Mouse (Mus musculus): ENCODE measurements around the gene 6430548M08Rik. TPM values are rescaled to one million over a fixed set of nuclear protein-coding genes. Genes with fewer than 3 reads are reported as not detected.

Gene 6430548M08Rik
- total and polyA plus RNA-seq, 3 experiments = 6.4 to 20.0 (median 16.1) TPM

- Histone ChIP-seq H3K36me3 (ENCODE audit: control insufficient read depth, insufficient read depth, low read length) (no peaks in the 10 kb centered on the region), H3K27ac (no peak overlapping the region), H3K9ac (ENCODE audit: low read depth, low read length) (no peak overlapping the region), H3K79me2 (replicated peaks; ENCODE audit: control insufficient read depth, insufficient read depth, low read length) (no peaks in the 10 kb centered on the region), H3K27me3 (ENCODE audit: control insufficient read depth, insufficient read depth, low read length) (no peaks in the 10 kb centered on the region), H3K4me3 (no peak overlapping the region), H3K4me1 (ENCODE audit: control insufficient read depth, insufficient read depth, low read length) (peaks cover 4% of the 10 kb centered on the region; the same call in 1 of the 2 replicates)
- WGBS = 68% methylated on average over 16 of the region's 16 CpGs
- TF ChIP-seq POLR2A (IDR thresholded peaks at IDR 0.05; ENCODE audit: insufficient read depth, low read depth, low read length) (no peak), EP300 (IDR thresholded peaks at IDR 0.05; ENCODE audit: insufficient read depth, low read depth, low read length) (no peak), CTCF (IDR thresholded peaks at IDR 0.05) (no peak)
- intact Hi-C loops (cut with DNase I) = loop anchor here (5.0 to 10.0 kb wide), 2 partner anchors 85 to 217 kb away; no protein-coding TSS in a partner anchor
- no peak for DNase-seq
These were observed 47.9 kb downstream of the 6430548M08Rik start for GRCm38 (mm10) chr8:120161658-120162403.

GRCm38 (mm10) chr8:120162404-120162752, 48.4 kb downstream of the 6430548M08Rik start:
- no peak for DNase-seq
- 75% methylated on average over 5 of the region's 5 CpGs for WGBS

GRCm38 (mm10) chr8:120163376-120163775, 49.4 kb downstream of the 6430548M08Rik start:
- Histone ChIP-seq H3K27me3 (ENCODE audit: control insufficient read depth, insufficient read depth, low read length) (no peaks in the 10 kb centered on the region), H3K9ac (ENCODE audit: low read depth, low read length) (no peak overlapping the region), H3K4me1 (ENCODE audit: control insufficient read depth, insufficient read depth, low read length) (peaks cover 4% of the 10 kb centered on the region; the same call in 1 of the 2 replicates), H3K36me3 (ENCODE audit: control insufficient read depth, insufficient read depth, low read length) (no peaks in the 10 kb centered on the region), H3K79me2 (replicated peaks; ENCODE audit: control insufficient read depth, insufficient read depth, low read length) (no peaks in the 10 kb centered on the region), H3K4me3 (no peak overlapping the region), H3K27ac (no peak overlapping the region)
- TF ChIP-seq CTCF (IDR thresholded peaks at IDR 0.05) = no peak
- no peak for TF ChIP-seq EP300 (IDR thresholded peaks at IDR 0.05; ENCODE audit: insufficient read depth, low read depth, low read length)
- TF ChIP-seq POLR2A (IDR thresholded peaks at IDR 0.05; ENCODE audit: insufficient read depth, low read depth, low read length) = no peak
- WGBS = 84% methylated on average over 8 of the region's 8 CpGs
- intact Hi-C loops (cut with DNase I) = loop anchor here (5.0 to 10.0 kb wide), 2 partner anchors 86 to 219 kb away; no protein-coding TSS in a partner anchor
- DNase-seq = no peak

More at GRCm38 (mm10) chr8:120162404-120162752, 48.4 kb downstream of the 6430548M08Rik start:
- TF ChIP-seq POLR2A (IDR thresholded peaks at IDR 0.05; ENCODE audit: insufficient read depth, low read depth, low read length) (no peak), EP300 (IDR thresholded peaks at IDR 0.05; ENCODE audit: insufficient read depth, low read depth, low read length) (no peak), CTCF (IDR thresholded peaks at IDR 0.05) (no peak)
- no peaks in the 10 kb centered on the region for H3K36me3 ChIP-seq (ENCODE audit: control insufficient read depth, insufficient read depth, low read length)
- no peak overlapping the region for H3K4me3 ChIP-seq
- intact Hi-C loops (cut with DNase I) = loop anchor here (5.0 to 10.0 kb wide), 2 partner anchors 85 to 218 kb away; no protein-coding TSS in a partner anchor
- H3K4me1 ChIP-seq (ENCODE audit: control insufficient read depth, insufficient read depth, low read length) = peaks cover 4% of the 10 kb centered on the region; the same call in 1 of the 2 replicates
- H3K79me2 ChIP-seq (replicated peaks; ENCODE audit: control insufficient read depth, insufficient read depth, low read length) = no peaks in the 10 kb centered on the region
- no peak overlapping the region for H3K9ac ChIP-seq (ENCODE audit: low read depth, low read length)
- no peak overlapping the region for H3K27ac ChIP-seq
- H3K27me3 ChIP-seq (ENCODE audit: control insufficient read depth, insufficient read depth, low read length) = no peaks in the 10 kb centered on the region

- H3K27ac ChIP-seq = no peak overlapping the region
- H3K79me2 ChIP-seq (replicated peaks; ENCODE audit: control insufficient read depth, insufficient read depth, low read length) = no peaks in the 10 kb centered on the region
- H3K4me3 ChIP-seq = no peak overlapping the region
- H3K36me3 ChIP-seq (ENCODE audit: control insufficient read depth, insufficient read depth, low read length) = no peaks in the 10 kb centered on the region
- H3K9ac ChIP-seq (ENCODE audit: low read depth, low read length) = no peak overlapping the region
- H3K4me1 ChIP-seq (ENCODE audit: control insufficient read depth, insufficient read depth, low read length) = peaks cover 4% of the 10 kb centered on the region; the same call in 1 of the 2 replicates
- TF ChIP-seq CTCF (IDR thresholded peaks at IDR 0.05) = no peak
- no peak for TF ChIP-seq POLR2A (IDR thresholded peaks at IDR 0.05; ENCODE audit: insufficient read depth, low read depth, low read length)
- TF ChIP-seq EP300 (IDR thresholded peaks at IDR 0.05; ENCODE audit: insufficient read depth, low read depth, low read length) = no peak
- intact Hi-C loops (cut with DNase I) = loop anchor here (5.0 to 10.0 kb wide), 2 partner anchors 87 to 219 kb away; no protein-coding TSS in a partner anchor
- DNase-seq = no peak
- WGBS = 74% methylated on average over 5 of the region's 5 CpGs
- H3K27me3 ChIP-seq (ENCODE audit: control insufficient read depth, insufficient read depth, low read length) = no peaks in the 10 kb centered on the region
These were observed 50.1 kb downstream of the 6430548M08Rik start for GRCm38 (mm10) chr8:120164026-120164425.

- WGBS = 77% methylated on average over 8 of the region's 8 CpGs
- intact Hi-C loops (cut with DNase I) = loop anchor here (10.0 kb wide), 1 partner anchor 222 kb away; no protein-coding TSS in a partner anchor
- no peak overlapping the region for H3K4me3 ChIP-seq
- TF ChIP-seq CTCF (IDR thresholded peaks at IDR 0.05) = no peak
- H3K4me1 ChIP-seq (ENCODE audit: control insufficient read depth, insufficient read depth, low read length) = peaks cover 2% of the 10 kb centered on the region; the same call in 1 of the 2 replicates
- DNase-seq = no peak
- no peak overlapping the region for H3K9ac ChIP-seq (ENCODE audit: low read depth, low read length)
- no peaks in the 10 kb centered on the region for H3K79me2 ChIP-seq (replicated peaks; ENCODE audit: control insufficient read depth, insufficient read depth, low read length)
- no peak overlapping the region for H3K27ac ChIP-seq
- H3K36me3 ChIP-seq (ENCODE audit: control insufficient read depth, insufficient read depth, low read length) = no peaks in the 10 kb centered on the region
- H3K27me3 ChIP-seq (ENCODE audit: control insufficient read depth, insufficient read depth, low read length) = no peaks in the 10 kb centered on the region
These were observed 53.2 kb downstream of the 6430548M08Rik start for GRCm38 (mm10) chr8:120167136-120167535.

- no peak for DNase-seq
- Histone ChIP-seq H3K27me3 (ENCODE audit: control insufficient read depth, insufficient read depth, low read length) (no peaks in the 10 kb centered on the region), H3K79me2 (replicated peaks; ENCODE audit: control insufficient read depth, insufficient read depth, low read length) (no peaks in the 10 kb centered on the region), H3K36me3 (ENCODE audit: control insufficient read depth, insufficient read depth, low read length) (no peaks in the 10 kb centered on the region), H3K27ac (no peak overlapping the region), H3K4me3 (no peak overlapping the region), H3K9ac (ENCODE audit: low read depth, low read length) (no peak overlapping the region), H3K4me1 (ENCODE audit: control insufficient read depth, insufficient read depth, low read length) (peaks cover 2% of the 10 kb centered on the region; the same call in 1 of the 2 replicates)
- intact Hi-C loops (cut with DNase I) = loop anchor here (10.0 kb wide), 1 partner anchor 223 kb away; no protein-coding TSS in a partner anchor
- WGBS = 31% methylated on average over 5 of the region's 5 CpGs
- TF ChIP-seq CTCF (IDR thresholded peaks at IDR 0.05) = no peak
- no peak for TF ChIP-seq POLR2A (IDR thresholded peaks at IDR 0.05; ENCODE audit: insufficient read depth, low read depth, low read length)
- TF ChIP-seq EP300 (IDR thresholded peaks at IDR 0.05; ENCODE audit: insufficient read depth, low read depth, low read length) = no peak
These were observed 53.9 kb downstream of the 6430548M08Rik start for GRCm38 (mm10) chr8:120167821-120168220.

Measured in heart, adult 2 months (tissue).